Mouse (Mus musculus) v-Abl transformed pro-B cells (cell line): ENCODE measurements around the gene Fh1.

ENCODE experiments used
- in situ Hi-C, 2 experiments: fragments of 400-800 bp; cut with MboI; formaldehyde crosslinking; loops; one replicate each; pipeline ENCODE4 v1.15.1; 2025; ENCODE audit not compliant: unreplicated experiment in 2 of 2

Gene Fh1

GRCm38 (mm10) chr1:175625257-175625879 lies at the start of gene Fh1:
Gene Fh1 (minus strand): TSS chr1:175625635.
- in situ Hi-C loops: loop anchor here (5.0 to 25.0 kb wide), 9 partner anchors 42 to 1837 kb away; partner anchors contain the start of genes Cep170 (in 2 of the 2), Sdccag8 (in 2 of the 2), Akt3 (in 1 of the 2) and Exo1 (in 1 of the 2)

DNA sequence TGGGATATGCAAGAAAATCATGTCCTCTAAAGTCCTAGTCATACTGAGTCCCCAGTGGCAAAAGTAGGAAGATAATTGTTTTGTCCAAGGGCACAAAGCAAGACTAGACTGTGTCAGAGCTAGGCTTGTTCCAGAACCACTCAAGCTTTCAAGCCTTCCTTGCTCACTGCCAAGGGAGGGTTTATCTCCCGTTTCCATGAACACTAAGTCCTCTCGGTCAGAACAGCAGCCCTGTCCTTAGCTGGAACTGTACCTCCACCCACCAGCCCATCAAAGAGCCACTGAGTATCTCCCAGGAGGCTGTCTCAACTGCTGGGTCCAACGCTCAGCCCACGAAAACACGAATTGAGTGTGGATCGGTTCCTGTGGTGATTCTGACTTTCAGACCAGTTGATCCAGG lies 49.7 kb upstream of the Fh1 start:
- in situ Hi-C loops: no loop called here

- in situ Hi-C loops: loop anchor here (5.0 kb wide), 1 partner anchor 249 kb away; the partner anchor contains the start of gene Gm38100 (in 2 of the 2)
Measured at GRCm38 (mm10) chr1:175673563-175674325, 48.3 kb upstream of the Fh1 start.

DNA sequence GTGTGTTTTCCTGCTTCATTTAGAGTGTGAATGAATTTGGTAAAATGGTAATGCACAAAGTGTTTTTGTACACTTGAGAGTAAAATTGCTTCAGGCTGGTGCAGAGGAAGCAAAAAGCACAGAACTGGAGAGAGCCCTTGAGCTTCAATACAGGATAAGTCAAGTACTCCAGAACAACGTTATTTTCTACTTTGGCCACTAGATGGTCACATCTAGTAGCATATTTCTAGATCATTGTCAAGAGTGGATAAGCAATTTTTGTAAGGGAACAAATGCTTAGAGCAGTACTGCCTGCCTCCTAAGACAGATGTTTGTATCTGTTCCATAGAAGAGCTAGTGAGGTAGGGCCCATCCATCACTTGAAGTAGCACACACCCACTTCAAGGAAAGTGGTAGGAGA lies 46.2 kb upstream of the Fh1 start:
- in situ Hi-C loops: loop anchor here (5.0 kb wide), 1 partner anchor 251 kb away; the partner anchor contains the start of gene Gm38100 (in 2 of the 2)

DNA sequence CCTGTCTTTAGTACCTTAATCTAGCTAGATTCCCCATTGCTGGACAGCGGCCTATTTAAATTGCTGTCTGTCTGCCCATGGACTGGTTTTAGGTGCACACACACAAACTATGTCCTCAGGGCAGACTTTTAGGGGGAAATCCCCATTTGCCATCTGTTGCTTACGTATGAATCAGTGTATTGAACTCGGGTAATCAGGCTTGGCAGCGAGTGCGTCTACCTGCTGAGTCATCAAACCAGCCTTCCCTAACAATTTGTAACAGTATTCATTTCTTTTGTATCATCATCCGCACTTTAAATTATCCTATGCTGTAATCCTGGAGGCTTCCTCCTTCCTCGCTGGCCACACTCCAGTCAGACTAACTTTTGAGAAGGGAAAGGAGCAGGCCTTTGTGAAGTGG lies 44.6 kb upstream of the Fh1 start:
- in situ Hi-C loops: loop anchor here (5.0 kb wide), 1 partner anchor 252 kb away; the partner anchor contains the start of gene Gm38100 (in 2 of the 2)

- in situ Hi-C loops: loop anchor here (5.0 kb wide), 1 partner anchor 42 kb away; the partner anchor contains the start of gene Fh1 (in 2 of the 2)
Measured at GRCm38 (mm10) chr1:175669456-175669855, 44.0 kb upstream of the Fh1 start.

- in situ Hi-C loops: loop anchor here (5.0 kb wide), 1 partner anchor 42 kb away; the partner anchor contains the start of gene Fh1 (in 2 of the 2)
Measured at GRCm38 (mm10) chr1:175668666-175669405, 43.4 kb upstream of the Fh1 start.

DNA sequence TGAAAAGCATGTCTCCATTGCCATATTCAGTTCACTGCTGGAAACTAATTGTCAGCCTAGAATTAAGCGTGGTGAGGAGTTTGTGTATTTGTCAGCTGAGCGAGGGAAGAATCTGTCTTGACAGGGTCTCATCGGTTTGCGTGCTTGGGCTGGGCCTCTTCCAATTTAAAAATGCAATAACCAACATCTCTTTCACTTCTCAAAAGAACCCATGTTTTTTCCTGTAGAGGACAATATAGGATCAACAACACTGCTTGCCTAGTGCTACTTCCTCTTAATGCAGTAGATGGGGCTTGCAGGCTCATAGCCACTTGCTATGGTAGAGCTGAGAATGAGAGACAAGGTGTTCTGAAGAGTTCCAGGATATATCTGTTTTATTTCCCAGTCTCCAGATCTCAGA lies 34.5 kb upstream of the Fh1 start:
- in situ Hi-C loops: no loop called here

- in situ Hi-C loops: loop anchor here (25.0 kb wide), 4 partner anchors 1064 to 1814 kb away; partner anchors contain the start of genes Cep170 (in 2 of the 2), Sdccag8 (in 2 of the 2) and Akt3 (in 1 of the 2)
Measured at GRCm38 (mm10) chr1:175648615-175649014, 23.2 kb upstream of the Fh1 start.

- in situ Hi-C loops: loop anchor here (25.0 kb wide), 4 partner anchors 1065 to 1815 kb away; partner anchors contain the start of genes Cep170 (in 2 of the 2), Sdccag8 (in 2 of the 2) and Akt3 (in 1 of the 2)
Measured at GRCm38 (mm10) chr1:175646952-175647351, 21.5 kb upstream of the Fh1 start.

- in situ Hi-C loops: loop anchor here (25.0 kb wide), 4 partner anchors 1069 to 1819 kb away; partner anchors contain the start of genes Cep170 (in 2 of the 2), Sdccag8 (in 2 of the 2) and Akt3 (in 1 of the 2)
Measured at GRCm38 (mm10) chr1:175643496-175644265, 18.2 kb upstream of the Fh1 start.

DNA sequence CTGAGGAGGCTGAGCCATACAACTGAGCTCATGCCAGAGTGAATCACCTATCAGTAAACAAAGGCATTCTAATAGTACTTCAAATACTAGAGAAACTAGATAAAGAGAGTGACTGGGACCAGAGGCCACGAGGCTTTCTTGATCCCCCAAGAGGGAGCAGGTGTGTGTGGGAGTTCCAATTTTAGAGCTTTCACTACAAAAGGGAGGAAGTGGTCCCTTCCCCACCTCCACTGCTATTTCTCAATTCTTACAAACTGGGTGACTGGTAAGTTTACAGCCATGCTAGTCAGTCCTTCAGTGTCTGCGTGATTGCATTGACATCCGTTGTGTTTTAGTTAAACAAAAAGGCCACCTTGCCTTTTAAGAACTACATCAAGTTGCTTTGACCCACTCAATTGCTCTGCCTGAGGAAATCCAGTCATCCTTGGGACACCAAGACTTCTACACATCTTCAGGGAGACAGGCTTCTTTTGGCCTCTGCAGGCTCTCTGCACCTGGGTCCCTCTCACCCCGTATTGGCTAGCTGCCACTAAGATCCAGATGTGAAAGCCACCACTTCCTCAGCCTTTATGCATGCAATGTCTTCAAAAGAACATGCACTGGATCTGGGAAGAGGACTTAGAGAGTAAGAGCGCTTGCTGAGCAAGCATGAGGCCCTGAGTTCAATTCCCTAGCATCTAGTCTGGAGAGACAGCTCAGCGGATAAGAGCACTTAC lies 15.2 kb upstream of the Fh1 start:
- in situ Hi-C loops: loop anchor here (25.0 kb wide), 4 partner anchors 1072 to 1822 kb away; partner anchors contain the start of genes Cep170 (in 2 of the 2), Sdccag8 (in 2 of the 2) and Akt3 (in 1 of the 2)

GRCm38 (mm10) chr1:175639072-175639471 lies 13.6 kb upstream of the Fh1 start:
- in situ Hi-C loops: loop anchor here (25.0 kb wide), 4 partner anchors 1073 to 1823 kb away; partner anchors contain the start of genes Cep170 (in 2 of the 2), Sdccag8 (in 2 of the 2) and Akt3 (in 1 of the 2)

- in situ Hi-C loops: loop anchor here (25.0 kb wide), 4 partner anchors 1075 to 1825 kb away; partner anchors contain the start of genes Cep170 (in 2 of the 2), Sdccag8 (in 2 of the 2) and Akt3 (in 1 of the 2)
Measured at GRCm38 (mm10) chr1:175637677-175638076, 12.2 kb upstream of the Fh1 start.

GRCm38 (mm10) chr1:175632470-175632869 lies 7.0 kb upstream of the Fh1 start:
- in situ Hi-C loops: loop anchor here (25.0 kb wide), 4 partner anchors 1080 to 1830 kb away; partner anchors contain the start of genes Cep170 (in 2 of the 2), Sdccag8 (in 2 of the 2) and Akt3 (in 1 of the 2)

DNA sequence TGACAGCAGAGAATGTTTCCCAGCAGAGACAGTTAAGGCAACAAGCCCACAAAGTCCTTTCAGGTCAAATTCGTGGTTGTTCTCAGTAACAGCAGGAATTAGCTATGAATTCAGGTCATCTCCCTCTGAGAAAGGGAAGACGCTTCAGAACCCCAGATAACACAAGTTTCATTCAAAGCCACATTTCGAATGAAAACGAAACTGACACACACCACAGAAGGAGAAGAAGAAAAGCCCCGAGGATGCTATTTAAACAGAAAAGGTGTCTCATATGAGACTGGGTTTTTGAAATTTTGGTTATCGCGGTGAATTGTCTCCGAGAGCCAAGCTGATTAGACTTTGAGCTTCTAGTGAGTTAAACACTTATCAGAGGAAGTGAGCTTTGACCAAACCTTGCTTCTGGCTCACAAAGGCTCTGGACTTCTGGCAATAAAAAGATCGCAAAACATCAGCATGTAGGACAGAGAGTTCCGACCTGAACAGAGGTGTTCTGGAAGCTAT lies 6.3 kb upstream of the Fh1 start:
- in situ Hi-C loops: loop anchor here (25.0 kb wide), 4 partner anchors 1081 to 1831 kb away; partner anchors contain the start of genes Cep170 (in 2 of the 2), Sdccag8 (in 2 of the 2) and Akt3 (in 1 of the 2)

DNA sequence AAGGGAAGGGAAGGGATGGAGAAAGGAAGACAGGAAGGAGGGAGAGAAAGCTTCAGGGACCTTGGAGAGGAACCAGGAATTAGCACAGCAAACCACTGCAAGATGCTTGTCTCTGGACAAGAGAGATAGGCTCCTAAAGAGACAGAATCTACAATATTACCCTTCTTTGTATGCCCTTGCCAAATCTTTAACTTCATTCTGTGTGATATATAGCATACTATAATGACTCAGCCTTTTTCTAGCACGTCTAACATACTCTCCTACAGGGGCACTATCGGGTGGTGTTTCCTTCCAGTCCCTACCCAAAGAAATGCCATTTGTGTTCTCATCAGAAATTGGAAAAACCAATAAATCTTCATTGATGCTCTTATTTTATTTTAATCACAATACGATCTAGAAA lies 5.6 kb upstream of the Fh1 start:
- in situ Hi-C loops: loop anchor here (25.0 kb wide), 4 partner anchors 1081 to 1831 kb away; partner anchors contain the start of genes Cep170 (in 2 of the 2), Sdccag8 (in 2 of the 2) and Akt3 (in 1 of the 2)

DNA sequence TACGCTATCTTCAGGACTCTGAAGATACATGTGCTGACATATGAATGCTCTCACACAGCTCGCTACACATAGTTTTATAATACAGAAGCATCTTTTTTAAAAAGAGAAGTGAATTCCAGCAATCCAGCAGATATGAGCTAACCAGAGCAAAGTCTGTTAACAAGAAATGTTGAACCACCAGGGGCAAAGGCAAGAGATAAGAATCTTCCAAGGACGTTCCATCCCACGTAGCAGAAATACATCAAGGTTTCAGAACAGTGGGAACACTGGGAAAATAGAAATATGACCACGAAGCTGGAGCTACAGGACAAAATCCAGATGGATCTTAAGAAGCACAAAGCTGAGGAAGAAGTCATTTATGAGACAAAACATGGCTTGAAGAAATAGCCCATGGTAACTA lies 4.9 kb upstream of the Fh1 start:
- in situ Hi-C loops: loop anchor here (25.0 kb wide), 4 partner anchors 1082 to 1832 kb away; partner anchors contain the start of genes Cep170 (in 2 of the 2), Sdccag8 (in 2 of the 2) and Akt3 (in 1 of the 2)
